Mouse (Mus musculus) liver, adult 2 months (tissue): ENCODE measurements around the gene Coq2. TPM values are rescaled to one million over a fixed set of nuclear protein-coding genes. Genes with fewer than 3 reads are reported as not detected.

Source experiments
- DNase-seq: peaks from one replicate; pipeline ENCODE4 v3.0.0-alpha.2; 2011; ENCODE audit warnings: low read depth, low spot score; ENCODE audit errors: extremely low read depth
- H3K27ac ChIP-seq: fragments of 200-500 bp; replicated peaks from 2 replicates; pipeline ENCODE4 v1.5.1; 2012; ENCODE audit warnings: low read depth, mild to moderate bottlenecking, control low read depth, inconsistent platforms, low read length; ENCODE audit not compliant: insufficient read depth
- H3K27me3 ChIP-seq: fragments of 200-500 bp; 2 replicates; pipeline ENCODE4 v1.6.1; 2012; ENCODE audit warnings: mild to moderate bottlenecking, moderate library complexity, low read length, inconsistent platforms; ENCODE audit not compliant: control insufficient read depth, insufficient read depth
- H3K36me3 ChIP-seq: fragments of 200-500 bp; 2 replicates; pipeline ENCODE4 v1.6.1; 2012; ENCODE audit warnings: low read length, inconsistent platforms; ENCODE audit not compliant: control insufficient read depth, insufficient read depth
- H3K4me1 ChIP-seq: fragments of 200-500 bp; 2 replicates; pipeline ENCODE4 v1.6.1; 2011; ENCODE audit warnings: low read length; ENCODE audit not compliant: control insufficient read depth, insufficient read depth
- H3K4me3 ChIP-seq: fragments of 200-500 bp; 2 replicates; pipeline ENCODE4 v1.5.1; 2011; ENCODE audit warnings: low read depth, mild to moderate bottlenecking, control low read depth, low read length, moderate library complexity; ENCODE audit not compliant: insufficient read depth
- H3K79me2 ChIP-seq: fragments of 200-500 bp; 2 replicates; pipeline ENCODE4 v1.6.1; 2012; ENCODE audit warnings: inconsistent platforms, mild to moderate bottlenecking, low read length, moderate library complexity; ENCODE audit not compliant: control insufficient read depth, insufficient read depth
- H3K9ac ChIP-seq: fragments of 200-500 bp; 2 replicates; pipeline ENCODE4 v1.6.1; 2012; ENCODE audit warnings: low read depth, mild to moderate bottlenecking, control low read depth, inconsistent platforms, low read length
- CTCF ChIP-seq: fragments of 200-500 bp; IDR thresholded peaks from 2 replicates; pipeline ENCODE4 v1.5.1; 2011; ENCODE audit warnings: low read depth, low read length, control low read depth
- POLR2A ChIP-seq: fragments of 200-500 bp; IDR thresholded peaks from 2 replicates; pipeline ENCODE4 v1.6.1; 2011; ENCODE audit warnings: low read length, control low read depth; ENCODE audit not compliant: insufficient read depth; ENCODE audit errors: extremely low read depth
- WGBS: fragments of 180-500 bp; shearing (Covaris S2); methylation state at CpG from one replicate; pipeline ENCODE4 v1.1.7; 2018; 5-methylcytosine and 5-hydroxymethylcytosine counted together
- polyA plus RNA-seq: library from polyadenylated mRNA; depleted of rRNA; stranded (reverse); fragments of >200 nt; gene quantifications from 2 replicates; pipeline ENCODE4 v1.2.3, GENCODE M21; 2012
- total RNA-seq: library from RNA; depleted of rRNA; stranded (reverse); fragments of >200 nt; gene quantifications from 2 replicates; pipeline ENCODE4 v1.2.3, GENCODE M21; 2014

The Coq2 gene
- total and polyA plus RNA-seq, 2 experiments: 48.2 to 53.1 TPM

GRCm38 (mm10) chr5:100697398-100697797, 22.5 kb upstream of the Coq2 start:
- Histone ChIP-seq H3K4me3 (no peak overlapping the region), H3K4me1 (no peaks in the 10 kb centered on the region), H3K27ac (no peak overlapping the region), H3K79me2 (no peaks in the 10 kb centered on the region), H3K9ac (no peak overlapping the region), H3K27me3 (no peaks in the 10 kb centered on the region), H3K36me3 (no peaks in the 10 kb centered on the region)
- TF ChIP-seq POLR2A: no peak
- TF ChIP-seq CTCF: no peak
- DNase-seq: no peak
- WGBS: 79% methylated on average over 2 of the region's 2 CpGs

GRCm38 (mm10) chr5:100685631-100686030, 10.7 kb upstream of the Coq2 start:
- Histone ChIP-seq H3K4me3 (no peak overlapping the region), H3K79me2 (no peaks in the 10 kb centered on the region), H3K27ac (no peak overlapping the region), H3K9ac (no peak overlapping the region), H3K36me3 (no peaks in the 10 kb centered on the region), H3K27me3 (no peaks in the 10 kb centered on the region), H3K4me1 (no peaks in the 10 kb centered on the region)
- 73% methylated on average over 4 of the region's 4 CpGs for WGBS
- no peak for DNase-seq
- TF ChIP-seq CTCF: no peak
- TF ChIP-seq POLR2A: no peak

GRCm38 (mm10) chr5:100680542-100680933, 5.6 kb upstream of the Coq2 start:
- DNase-seq: no peak
- Histone ChIP-seq H3K9ac (no peak overlapping the region), H3K27me3 (no peaks in the 10 kb centered on the region), H3K79me2 (no peaks in the 10 kb centered on the region), H3K36me3 (no peaks in the 10 kb centered on the region), H3K27ac (no peak overlapping the region), H3K4me3 (no peak overlapping the region), H3K4me1 (no peaks in the 10 kb centered on the region)
- WGBS: 84% methylated on average over 6 of the region's 6 CpGs
- TF ChIP-seq CTCF: no peak
- no peak for TF ChIP-seq POLR2A

GRCm38 (mm10) chr5:100679911-100680541, 5.1 kb upstream of the Coq2 start:
- H3K9ac ChIP-seq: no peak overlapping the region
- 80% methylated on average over 18 of the region's 18 CpGs for WGBS
- H3K27ac ChIP-seq: no peak overlapping the region
- no peak for TF ChIP-seq CTCF
- TF ChIP-seq POLR2A: no peak
- no peak overlapping the region for H3K4me3 ChIP-seq
- no peaks in the 10 kb centered on the region for H3K4me1 ChIP-seq
- H3K27me3 ChIP-seq: no peaks in the 10 kb centered on the region
- H3K79me2 ChIP-seq: no peaks in the 10 kb centered on the region
- H3K36me3 ChIP-seq: no peaks in the 10 kb centered on the region
- DNase-seq: no peak

- H3K36me3 ChIP-seq: no peaks in the 10 kb centered on the region; the same call in 1 of the 2 replicates
- H3K27ac ChIP-seq: peak overlapping the region; percentile 41
- H3K27me3 ChIP-seq: no peaks in the 10 kb centered on the region
- H3K79me2 ChIP-seq: peaks cover 11% of the 10 kb centered on the region; the same call in 1 of the 2 replicates
- peak overlapping the region; percentile 74 for H3K9ac ChIP-seq
- H3K4me3 ChIP-seq: peak overlapping the region; percentile 75
- peaks cover 8% of the 10 kb centered on the region for H3K4me1 ChIP-seq
- under 1% methylated on average over 69 of the region's 71 CpGs for WGBS
- DNase-seq: peak; percentile 64
- TF ChIP-seq POLR2A: peak; percentile 42; the same call in 1 of the 2 replicates
- TF ChIP-seq CTCF: no peak
These were observed 1.0 kb downstream of the Coq2 start for GRCm38 (mm10) chr5:100673745-100674486.

GRCm38 (mm10) chr5:100672403-100672802, 2.5 kb downstream of the Coq2 start:
- no peak for DNase-seq
- no peak overlapping the region for H3K9ac ChIP-seq

More at GRCm38 (mm10) chr5:100672403-100672802, 2.5 kb downstream of the Coq2 start:
- peaks cover 2% of the 10 kb centered on the region; the same call in 1 of the 2 replicates for H3K36me3 ChIP-seq
- H3K79me2 ChIP-seq: peaks cover 11% of the 10 kb centered on the region; the same call in 1 of the 2 replicates
- 53% methylated on average over 4 of the region's 4 CpGs for WGBS
- H3K4me3 ChIP-seq: no peak overlapping the region
- no peaks in the 10 kb centered on the region for H3K27me3 ChIP-seq
- H3K27ac ChIP-seq: no peak overlapping the region
- TF ChIP-seq CTCF (no peak), POLR2A (no peak)
- H3K4me1 ChIP-seq: peaks cover 8% of the 10 kb centered on the region
